Mouse (Mus musculus) liver, embryonic 11.5 days (tissue): ENCODE results near the gene Yod1. TPM values are rescaled to one million over a fixed set of nuclear protein-coding genes. Genes with fewer than 3 reads are reported as not detected.
A peak's percentile ranks its signal among the peaks of the same experiment; 100 is the strongest.

Experiments used
- ATAC-seq: fragments of 200-750 bp; cut with Nextera tagmentation; replicated peaks from 2 replicates; pipeline ENCODE4 v1.8.0; 2017; ENCODE audit warnings: moderate number of reproducible peaks, mild to moderate bottlenecking, moderate TSS enrichment, moderate library complexity; ENCODE audit not compliant: low FRiP score
- DNase-seq: peaks from one replicate; pipeline ENCODE4 v3.0.0-alpha.2; 2017; ENCODE audit warnings: low spot score
- H3K27ac ChIP-seq: fragments of 300-500 bp; sonication (generic); 2 replicates; pipeline ENCODE4 v1.5.1; 2014; ENCODE audit warnings: mild to moderate bottlenecking, low read depth, low read length, control low read depth
- H3K27me3 ChIP-seq: fragments of 300-500 bp; sonication (generic); replicated peaks from 2 replicates; pipeline ENCODE4 v1.6.1; 2014; ENCODE audit warnings: low read length, mixed read lengths; ENCODE audit not compliant: control insufficient read depth, insufficient read depth
- H3K36me3 ChIP-seq: fragments of 300-500 bp; sonication (generic); 2 replicates; pipeline ENCODE4 v1.6.1; 2014; ENCODE audit warnings: mild to moderate bottlenecking, low read length, moderate library complexity, mixed read lengths; ENCODE audit not compliant: control insufficient read depth, insufficient read depth
- H3K4me1 ChIP-seq: fragments of 300-500 bp; sonication (generic); replicated peaks from 2 replicates; pipeline ENCODE4 v1.6.1; 2014; ENCODE audit warnings: low read length, mixed read lengths; ENCODE audit not compliant: control insufficient read depth, insufficient read depth
- H3K4me2 ChIP-seq: fragments of 300-500 bp; sonication (generic); 2 replicates; pipeline ENCODE4 v1.6.1; 2014; ENCODE audit warnings: mild to moderate bottlenecking, control low read depth, moderate library complexity
- H3K4me3 ChIP-seq: fragments of 300-500 bp; sonication (generic); 2 replicates; pipeline ENCODE4 v1.5.1; 2014; ENCODE audit warnings: low read depth, low read length, control low read depth
- H3K9ac ChIP-seq: fragments of 300-500 bp; sonication (generic); 2 replicates; pipeline ENCODE4 v1.6.1; 2014; ENCODE audit warnings: low read depth, low read length, control low read depth
- H3K9me3 ChIP-seq: fragments of 300-500 bp; sonication (generic); 2 replicates; pipeline ENCODE4 v1.6.1; 2016; ENCODE audit warnings: low read length, inconsistent platforms, mixed read lengths; ENCODE audit not compliant: control insufficient read depth
- WGBS: fragments of 180-500 bp; shearing (Covaris S2); extraction: QIAGEN DNeasy Blood & Tissue Kit; methylation state at CpG from one replicate; pipeline ENCODE4 v1.1.7; 2014; 5-methylcytosine and 5-hydroxymethylcytosine counted together
- polyA plus RNA-seq: library from polyadenylated mRNA; unstranded; fragments of >200 nt; fragmentation: Nextera tagmentation; extraction: Ambion mirVana; gene quantifications from 2 replicates; pipeline ENCODE4 v1.2.1, GENCODE M21; 2014

Yod1 gene
- polyA plus RNA-seq, 1 experiment from 2014 or later = 26.6 TPM

DNA sequence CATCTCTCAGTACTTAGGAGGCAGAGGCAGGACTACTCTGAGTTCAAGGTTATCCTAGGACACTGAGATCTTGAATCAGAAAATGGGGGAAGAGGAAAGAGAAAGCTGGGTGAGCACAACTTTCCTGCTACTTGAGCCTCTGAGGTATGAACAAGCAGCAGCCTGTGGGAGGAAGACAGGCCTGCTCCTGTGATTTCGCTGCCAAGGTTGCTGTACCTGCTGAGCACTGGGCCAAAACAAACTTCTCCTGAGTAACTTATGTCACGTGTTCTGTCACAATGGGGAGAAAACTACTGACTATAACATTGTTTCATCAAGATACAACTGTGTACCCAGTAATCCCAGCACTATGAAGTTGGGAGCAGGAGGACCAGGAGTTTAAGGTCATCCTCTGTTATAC lies 13.5 kb upstream of the Yod1 start:
- Histone ChIP-seq H3K9ac (no peak overlapping the region), H3K36me3 (peaks cover 15% of the 10 kb centered on the region), H3K27me3 (no peaks in the 10 kb centered on the region), H3K4me2 (no peak overlapping the region), H3K27ac (no peak overlapping the region), H3K4me3 (no peak overlapping the region), H3K4me1 (no peaks in the 10 kb centered on the region), H3K9me3 (no peaks in the 10 kb centered on the region)
- DNase-seq (no peak), ATAC-seq (no peak)
- WGBS = 86% methylated on average over 2 of the region's 2 CpGs

- 0 out of 2 replicates have a peak, but pooled peaks cover 2% of the 10 kb centered on the region for H3K4me1 ChIP-seq
- H3K27me3 ChIP-seq = no peaks in the 10 kb centered on the region
- H3K36me3 ChIP-seq = peaks cover 3% of the 10 kb centered on the region; the same call in 1 of the 2 replicates
- WGBS = 87% methylated on average over 22 of the region's 22 CpGs
- H3K27ac ChIP-seq = no peak overlapping the region
- DNase-seq = no peak
- no peaks in the 10 kb centered on the region for H3K9me3 ChIP-seq
- H3K4me3 ChIP-seq = no peak overlapping the region
- no peak for ATAC-seq
- no peak overlapping the region for H3K9ac ChIP-seq
- H3K4me2 ChIP-seq = no peak overlapping the region
Measured at GRCm38 (mm10) chr1:130710283-130711080, 6.6 kb upstream of the Yod1 start.

DNA sequence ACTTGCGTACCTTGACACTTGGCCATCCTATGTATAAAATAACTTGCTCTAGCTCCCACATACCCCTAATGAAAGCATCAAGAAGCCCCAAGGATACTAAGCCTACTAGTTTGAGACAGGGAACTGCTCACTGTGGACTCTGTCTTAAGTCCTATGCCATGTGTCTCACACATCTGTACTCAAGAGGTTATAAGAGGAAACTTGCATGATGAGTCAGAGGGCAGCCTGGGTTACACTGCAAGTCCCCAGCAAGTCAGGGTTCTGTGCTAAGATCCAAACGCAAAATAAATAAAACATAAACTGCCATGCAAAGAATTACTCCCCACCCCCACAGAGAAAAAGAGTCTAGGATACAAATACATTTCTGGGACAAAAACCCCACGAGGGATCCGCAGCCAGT lies 3.1 kb upstream of the Yod1 start:
- Histone ChIP-seq H3K36me3 (no peaks in the 10 kb centered on the region), H3K4me1 (peaks cover 11% of the 10 kb centered on the region), H3K27me3 (no peaks in the 10 kb centered on the region), H3K9ac (no peak overlapping the region), H3K4me2 (no peak overlapping the region), H3K27ac (no peak overlapping the region), H3K9me3 (no peaks in the 10 kb centered on the region), H3K4me3 (no peak overlapping the region)
- DNase-seq (no peak), ATAC-seq (no peak)
- 78% methylated on average over 4 of the region's 4 CpGs for WGBS

DNA sequence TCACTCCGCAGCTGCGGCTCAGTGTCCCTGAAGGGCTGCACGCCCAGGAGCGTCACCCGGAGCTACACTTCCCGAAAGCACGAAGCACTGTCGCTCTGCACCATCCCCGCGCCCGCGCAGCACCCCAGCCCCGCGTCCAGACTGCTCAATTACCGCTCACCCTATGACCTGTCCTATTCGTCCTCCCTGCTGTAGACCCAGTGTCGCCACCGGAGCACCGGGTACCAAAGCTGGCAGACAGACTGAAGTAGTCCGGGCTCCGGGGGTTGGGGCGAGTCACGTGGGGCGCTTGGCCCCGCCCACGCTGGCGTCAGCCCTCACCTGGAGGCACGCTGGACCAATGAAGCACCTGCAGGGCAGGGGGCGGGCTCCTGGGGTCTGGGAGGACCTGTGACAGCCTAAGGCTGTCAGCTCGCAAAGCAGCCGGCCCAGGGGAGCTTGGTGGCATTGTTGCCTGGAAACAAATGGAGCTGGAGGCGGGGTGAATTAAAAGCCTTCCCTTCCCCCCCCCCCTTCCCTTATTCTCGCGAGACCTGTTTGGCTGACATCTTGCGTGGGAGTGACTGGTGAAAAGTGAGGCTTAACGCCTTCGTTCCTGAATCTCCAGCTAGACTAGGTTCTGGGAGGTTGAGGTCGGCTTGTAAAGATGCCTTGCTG lies 1.4 kb upstream of the Yod1 start, which contains the start of gene Gm29427:
TSS of gene Gm29427 (minus strand) at position 239 of the 657 bp plus-strand sequence.
- ATAC-seq (peak; percentile 88), DNase-seq (peak; percentile 91)
- Histone ChIP-seq H3K9ac (peak within 1 kb of the TSS; percentile 96), H3K4me2 (peak within 1 kb of the TSS; percentile 99), H3K4me1 (peaks cover 12% of the 10 kb centered on the region), H3K27ac (peak within 1 kb of the TSS; percentile 80), H3K9me3 (no peaks in the 10 kb centered on the region), H3K27me3 (no peaks in the 10 kb centered on the region), H3K36me3 (0 out of 2 replicates have a peak, but pooled peaks cover 2% of the 10 kb centered on the region), H3K4me3 (peak within 1 kb of the TSS; percentile 84)
- WGBS = under 1% methylated on average over 36 of the region's 38 CpGs

DNA sequence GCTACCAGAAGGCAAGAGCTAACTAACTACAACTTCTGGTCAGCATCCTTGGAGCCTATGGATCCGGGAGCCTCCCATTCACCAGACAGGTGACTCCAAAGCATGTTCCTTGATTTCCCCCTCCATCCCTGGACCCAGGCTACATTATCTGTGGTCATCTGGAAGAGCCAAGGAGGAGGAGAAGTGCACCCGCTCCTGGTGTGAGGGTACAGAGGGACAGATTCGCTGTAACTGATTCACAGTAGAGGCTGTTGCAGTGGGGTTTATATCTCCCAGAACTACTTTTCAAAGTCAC lies 962 bp upstream of the Yod1 start:
- Histone ChIP-seq H3K4me1 (peaks cover 12% of the 10 kb centered on the region), H3K27me3 (no peaks in the 10 kb centered on the region), H3K9me3 (no peaks in the 10 kb centered on the region), H3K36me3 (0 out of 2 replicates have a peak, but pooled peaks cover 2% of the 10 kb centered on the region), H3K4me3 (peak overlapping the region; percentile 84), H3K4me2 (peak overlapping the region; percentile 99), H3K9ac (peak overlapping the region; percentile 96), H3K27ac (peak overlapping the region; percentile 80)
- DNase-seq (no peak), ATAC-seq (peak; percentile 6)
- WGBS = 0% methylated on average over 3 of the region's 3 CpGs

DNA sequence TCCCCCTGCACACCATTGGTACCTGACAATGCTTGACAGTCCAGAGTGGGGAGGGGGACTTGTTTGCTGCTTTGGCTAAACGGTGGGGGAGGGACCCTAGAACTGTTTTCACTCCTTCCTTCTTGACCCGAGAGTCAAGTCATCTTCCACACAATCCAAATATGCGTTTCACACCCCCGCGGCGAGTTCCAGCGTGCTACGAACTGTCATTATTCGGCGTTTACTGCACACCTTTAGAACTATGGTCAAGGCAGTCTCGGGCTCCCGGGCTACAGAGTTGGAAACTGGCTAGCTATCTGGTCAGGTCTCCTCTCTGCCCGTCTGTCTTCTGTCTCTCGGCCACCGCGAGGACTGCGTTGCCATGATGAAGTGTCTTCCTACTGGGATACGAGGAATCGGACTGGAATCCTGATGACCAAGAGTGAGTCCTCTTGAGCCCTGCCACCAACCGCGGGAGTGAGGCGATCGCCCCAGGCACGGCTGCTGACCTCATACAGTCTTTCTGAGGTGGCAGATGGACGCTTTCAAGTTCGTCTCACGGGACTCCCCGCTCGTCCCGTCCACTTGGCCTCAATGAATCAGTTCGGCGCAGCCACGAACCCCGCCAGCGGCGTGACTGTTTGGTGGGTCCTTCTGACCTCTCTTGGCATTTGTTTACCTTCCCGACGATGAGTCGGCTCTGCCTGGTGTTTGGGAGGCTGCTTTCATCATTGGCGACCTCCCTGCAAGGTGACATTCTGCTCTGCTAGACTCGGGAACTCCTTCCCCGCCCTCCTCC lies 425 bp upstream of the Yod1 start:
- peaks cover 12% of the 10 kb centered on the region for H3K4me1 ChIP-seq
- peak overlapping the region; percentile 80 for H3K27ac ChIP-seq
- H3K27me3 ChIP-seq = no peaks in the 10 kb centered on the region
- peak overlapping the region; percentile 96 for H3K9ac ChIP-seq
- H3K36me3 ChIP-seq = 0 out of 2 replicates have a peak, but pooled peaks cover 2% of the 10 kb centered on the region
- peak overlapping the region; percentile 99 for H3K4me2 ChIP-seq
- DNase-seq = no peak
- WGBS = under 1% methylated on average over 42 of the region's 42 CpGs
- H3K9me3 ChIP-seq = no peaks in the 10 kb centered on the region
- H3K4me3 ChIP-seq = peak overlapping the region; percentile 84
- ATAC-seq = peak; percentile 10

GRCm38 (mm10) chr1:130724206-130724605 lies 7.1 kb downstream of the Yod1 start:
- H3K9me3 ChIP-seq = no peaks in the 10 kb centered on the region
- 90% methylated on average over 5 of the region's 5 CpGs for WGBS
- ATAC-seq (no peak), DNase-seq (no peak)
- H3K27me3 ChIP-seq = no peaks in the 10 kb centered on the region
- H3K27ac ChIP-seq = no peak overlapping the region
- no peaks in the 10 kb centered on the region; the same call in 1 of the 2 replicates for H3K4me1 ChIP-seq
- H3K4me3 ChIP-seq = no peak overlapping the region
- H3K9ac ChIP-seq = no peak overlapping the region
- no peak overlapping the region for H3K4me2 ChIP-seq
- H3K36me3 ChIP-seq = 0 out of 2 replicates have a peak, but pooled peaks cover 2% of the 10 kb centered on the region

- no peak for ATAC-seq
- H3K4me3 ChIP-seq = no peak overlapping the region
- H3K4me2 ChIP-seq = no peak overlapping the region
- H3K27me3 ChIP-seq = no peaks in the 10 kb centered on the region
- no peak overlapping the region for H3K27ac ChIP-seq
- peaks cover 3% of the 10 kb centered on the region for H3K4me1 ChIP-seq
- 94% methylated on average over 2 of the region's 2 CpGs for WGBS
- no peak for DNase-seq
- no peak overlapping the region for H3K9ac ChIP-seq
- no peaks in the 10 kb centered on the region for H3K9me3 ChIP-seq
- no peaks in the 10 kb centered on the region for H3K36me3 ChIP-seq
Measured at GRCm38 (mm10) chr1:130726396-130726795, 9.3 kb downstream of the Yod1 start.
